Mouse (Mus musculus) heart, adult 8-10 months (tissue): ENCODE results near the gene Fam8a1. TPM values are rescaled to one million over a fixed set of nuclear protein-coding genes. Genes with fewer than 3 reads are reported as not detected.

ENCODE experiments used
- DNase-seq: peaks from one replicate; pipeline ENCODE4 v3.0.0; 2022; ENCODE audit warnings: low spot score
- total RNA-seq, 4 experiments: library from RNA; stranded (reverse); gene quantifications; 2 replicates each; pipeline ENCODE4 v1.2.4; 2022

The Fam8a1 gene
- 10 to 100 TPM; 29.3 to 37.5 (median 33.3) TPM for total RNA-seq

GRCm38 (mm10) chr13:46669048-46669619, at the start of gene Fam8a1:
Gene Fam8a1, plus strand, starts transcription at chr13:46669522.
- peak; percentile 90 for DNase-seq

GRCm38 (mm10) chr13:46619633-46620032, 49.7 kb upstream of the Fam8a1 start:
- no peak for DNase-seq

- no peak for DNase-seq
These were observed 48.2 kb upstream of the Fam8a1 start for GRCm38 (mm10) chr13:46620964-46621757.

GRCm38 (mm10) chr13:46626608-46627007, 42.7 kb upstream of the Fam8a1 start:
- DNase-seq: no peak

- DNase-seq: peak; percentile 14
These were observed 41.5 kb upstream of the Fam8a1 start for GRCm38 (mm10) chr13:46627841-46628240.

GRCm38 (mm10) chr13:46629391-46629790, 39.9 kb upstream of the Fam8a1 start:
- DNase-seq: no peak

- no peak for DNase-seq
These were observed 36.5 kb upstream of the Fam8a1 start for GRCm38 (mm10) chr13:46632796-46633195.

GRCm38 (mm10) chr13:46633320-46634132, 35.8 kb upstream of the Fam8a1 start:
- DNase-seq: no peak

GRCm38 (mm10) chr13:46634133-46634488, 35.2 kb upstream of the Fam8a1 start:
- no peak for DNase-seq

GRCm38 (mm10) chr13:46640608-46641468, 28.5 kb upstream of the Fam8a1 start:
- DNase-seq: no peak

- DNase-seq: no peak
These were observed 27.0 kb upstream of the Fam8a1 start for GRCm38 (mm10) chr13:46642318-46642717.

- no peak for DNase-seq
These were observed 25.1 kb upstream of the Fam8a1 start for GRCm38 (mm10) chr13:46644175-46644574.

- DNase-seq: no peak
These were observed 23.8 kb upstream of the Fam8a1 start for GRCm38 (mm10) chr13:46645476-46645875.

GRCm38 (mm10) chr13:46651853-46652252, 17.5 kb upstream of the Fam8a1 start:
- no peak for DNase-seq

- no peak for DNase-seq
These were observed 16.7 kb upstream of the Fam8a1 start for GRCm38 (mm10) chr13:46652671-46653070.

GRCm38 (mm10) chr13:46653671-46654070, 15.7 kb upstream of the Fam8a1 start:
- no peak for DNase-seq

GRCm38 (mm10) chr13:46654566-46654965, 14.8 kb upstream of the Fam8a1 start:
- no peak for DNase-seq

- no peak for DNase-seq
These were observed 10.1 kb upstream of the Fam8a1 start for GRCm38 (mm10) chr13:46659211-46659610.

- DNase-seq: no peak
These were observed 5.8 kb upstream of the Fam8a1 start for GRCm38 (mm10) chr13:46663461-46663964.

GRCm38 (mm10) chr13:46669620-46670271, 424 bp downstream of the Fam8a1 start:
- DNase-seq: no peak

- no peak for DNase-seq
These were observed 1.2 kb downstream of the Fam8a1 start for GRCm38 (mm10) chr13:46670514-46670913.
